Mouse (Mus musculus) fat pad, adult 2 months (tissue): ENCODE results near the gene Jup.

Experiments
- DNase-seq: peaks from one replicate; pipeline ENCODE4 v3.0.0-alpha.2; 2011; ENCODE audit warnings: low read depth, low spot score; ENCODE audit errors: extremely low read depth

Jup gene

GRCm38 (mm10) chr11:100397600-100398389 lies at the start of gene Jup:
Jup (minus strand) TSS chr11:100397763.
- peak; percentile 96 for DNase-seq

GRCm38 (mm10) chr11:100442625-100443024 lies 45.1 kb upstream of the Jup start:
- DNase-seq: no peak

GRCm38 (mm10) chr11:100441797-100442196 lies 44.2 kb upstream of the Jup start, which contains the start of the genes Nt5c3b and Klhl10:
Nt5c3b (minus strand) TSS chr11:100441808.
Klhl10 (plus strand) TSS chr11:100441917.
- DNase-seq: no peak

GRCm38 (mm10) chr11:100440691-100441522 lies 43.3 kb upstream of the Jup start:
- DNase-seq: no peak

DNA sequence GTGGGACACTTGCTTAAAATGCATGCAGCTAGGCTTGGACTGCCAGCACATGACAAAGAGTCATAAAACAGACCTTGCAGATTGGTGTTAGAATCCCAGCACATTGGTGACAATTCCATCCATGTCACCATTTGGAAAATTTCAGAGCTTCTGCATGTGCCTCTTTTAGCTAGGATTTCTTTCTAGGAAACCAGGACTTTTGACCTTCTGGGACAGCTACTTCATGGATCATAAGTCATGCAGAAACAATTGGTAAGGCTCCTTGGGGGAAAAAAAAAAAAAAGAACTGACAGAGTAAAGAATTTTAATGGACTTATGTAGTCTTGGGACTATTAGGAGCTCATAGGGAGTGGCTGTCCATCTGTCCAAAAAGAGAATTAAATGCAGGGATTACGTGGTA lies 40.3 kb upstream of the Jup start:
- no peak for DNase-seq

DNA sequence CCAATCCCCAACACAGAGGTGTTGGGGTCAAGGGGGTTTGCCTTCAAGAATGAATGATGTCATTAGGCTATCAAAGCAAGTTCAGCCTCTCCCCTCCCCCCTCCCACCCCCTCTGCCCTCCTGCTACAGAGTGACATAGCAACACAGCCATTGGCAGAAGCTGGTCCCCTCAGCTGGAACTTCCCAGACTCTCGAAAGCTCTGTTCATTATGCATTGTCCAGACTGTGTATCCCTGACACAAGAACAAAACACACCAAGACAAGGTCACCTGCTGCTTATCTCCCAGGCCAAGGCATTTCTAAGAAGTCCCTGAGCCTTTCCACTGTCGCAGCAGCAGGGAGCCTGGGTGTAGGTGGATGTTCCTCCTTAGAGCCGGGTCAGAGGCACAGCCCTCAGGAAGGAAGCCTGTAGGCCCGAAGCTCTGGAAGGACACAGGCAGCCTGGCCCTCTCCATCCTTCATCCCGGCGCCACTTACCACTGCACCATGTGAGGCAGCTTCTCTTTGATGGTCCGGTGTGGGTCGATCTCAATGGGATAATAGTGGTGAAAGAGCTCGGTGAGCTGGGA lies 38.2 kb upstream of the Jup start:
- DNase-seq: no peak

- no peak for DNase-seq
Measured at GRCm38 (mm10) chr11:100432002-100432401, 34.4 kb upstream of the Jup start.

DNA sequence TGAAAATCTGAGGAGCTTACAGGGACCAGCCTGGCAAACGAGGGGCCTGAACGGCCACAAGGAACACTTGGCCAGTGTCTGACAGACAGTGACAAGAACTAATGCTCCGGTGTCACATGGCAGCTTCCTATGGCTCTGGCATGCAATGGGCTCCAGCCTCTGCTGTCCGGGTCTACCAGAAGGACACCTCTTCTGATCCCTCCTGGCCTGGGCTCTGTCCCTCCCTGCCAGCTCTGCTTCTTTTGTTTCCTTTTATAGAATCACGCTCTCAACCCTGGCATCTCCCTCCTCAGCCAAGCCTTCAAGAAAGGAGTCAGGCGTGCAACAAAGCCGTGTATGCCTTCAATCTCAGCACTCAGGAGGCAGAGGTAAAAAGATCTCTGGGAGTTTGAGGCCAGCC lies 32.5 kb upstream of the Jup start:
- no peak for DNase-seq

- DNase-seq: no peak
Measured at GRCm38 (mm10) chr11:100428612-100429199, 31.1 kb upstream of the Jup start.

DNA sequence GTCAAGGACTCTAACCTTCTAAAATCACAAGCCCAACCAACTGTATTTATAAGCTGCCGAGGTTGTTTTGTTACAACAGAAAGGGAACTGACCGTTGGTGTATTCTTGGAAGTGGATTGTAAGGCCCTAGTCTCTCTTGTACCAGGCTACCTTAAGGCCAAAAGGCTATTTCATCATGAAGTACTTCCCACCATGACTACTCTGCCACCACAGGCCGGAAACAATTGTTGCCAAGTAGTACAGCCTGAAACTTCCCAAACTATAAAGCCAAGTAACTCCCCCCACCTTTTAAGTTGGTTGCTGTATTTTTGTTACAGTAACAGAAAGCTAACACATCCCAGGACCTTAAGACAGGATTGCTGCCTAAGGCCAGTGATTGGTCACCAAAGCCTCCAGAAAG lies 29.3 kb upstream of the Jup start:
- no peak for DNase-seq

- DNase-seq: no peak
Measured at GRCm38 (mm10) chr11:100425851-100426250, 28.3 kb upstream of the Jup start.

DNA sequence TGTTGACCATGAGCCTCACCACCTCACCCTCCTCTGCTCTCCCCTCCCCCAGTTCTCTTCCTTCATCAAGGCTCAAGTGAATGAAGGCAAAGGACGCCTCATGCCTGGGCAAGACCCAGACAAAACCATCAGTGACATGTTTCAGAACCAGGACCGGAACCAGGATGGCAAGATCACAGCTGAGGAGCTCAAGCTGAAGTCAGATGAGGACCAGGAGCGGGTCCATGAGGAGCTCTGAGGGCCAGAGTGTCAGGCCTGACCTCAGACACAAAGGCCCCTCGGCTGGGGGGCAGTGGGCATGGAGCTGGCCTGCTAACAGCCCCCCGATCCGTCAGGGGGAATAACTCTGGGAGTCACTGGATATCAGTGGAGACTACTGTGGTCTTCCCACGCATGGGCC lies 26.3 kb upstream of the Jup start:
- no peak for DNase-seq

GRCm38 (mm10) chr11:100421537-100421936 lies 24.0 kb upstream of the Jup start:
- DNase-seq: no peak

DNA sequence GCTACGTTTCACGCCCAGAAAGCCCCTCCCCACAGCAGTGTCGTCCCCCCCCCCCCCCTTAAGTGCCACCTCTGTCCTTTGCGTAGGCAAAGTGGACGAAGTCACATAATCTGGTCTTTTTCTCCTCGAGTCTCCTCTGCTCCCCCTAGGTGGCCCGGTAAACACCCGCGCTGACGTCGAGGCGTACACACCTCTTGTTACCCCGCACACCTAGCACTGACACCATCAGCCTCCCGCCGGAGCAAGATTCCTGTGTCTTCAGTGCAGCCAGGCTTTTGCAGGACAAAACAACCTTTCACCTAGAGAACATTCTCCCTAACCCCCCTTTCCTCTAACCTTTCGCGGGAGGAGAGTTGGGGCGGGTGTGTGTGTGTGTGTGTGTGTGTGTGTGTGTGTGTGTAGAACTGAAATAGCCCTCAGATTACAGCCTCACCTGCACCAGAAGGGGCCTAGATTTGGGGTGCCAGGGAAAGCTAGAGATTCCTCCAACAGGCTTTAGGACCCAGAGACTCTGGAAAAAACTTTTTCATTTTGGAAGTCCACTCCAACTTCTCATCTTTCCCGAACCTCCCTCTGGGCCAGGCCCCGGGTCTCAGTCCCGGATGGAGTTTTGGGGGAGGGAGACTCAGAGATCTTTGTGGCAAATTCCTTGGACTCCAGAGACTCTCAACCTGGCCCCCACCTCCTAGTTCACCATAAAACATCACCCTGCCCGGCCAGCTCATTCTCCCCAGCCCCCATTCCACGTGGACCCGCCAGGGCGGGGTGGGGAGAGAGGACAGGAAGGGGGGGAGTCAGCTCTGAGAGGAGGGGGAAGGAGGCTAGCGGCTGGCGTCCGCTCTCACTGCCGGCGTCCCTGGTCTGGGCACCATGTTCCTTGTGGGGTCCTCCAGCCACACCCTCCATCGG lies 17.6 kb upstream of the Jup start, which contains the start of gene Fkbp10:
TSS of gene Fkbp10 (plus strand) at position 784 of the 909 bp plus-strand sequence.
- no peak for DNase-seq

GRCm38 (mm10) chr11:100414021-100414913 lies 16.7 kb upstream of the Jup start, which contains the start of gene P3h4:
P3h4 (minus strand) TSS chr11:100414836.
- no peak for DNase-seq

- no peak for DNase-seq
Measured at GRCm38 (mm10) chr11:100413541-100413940, 16.0 kb upstream of the Jup start.

- no peak for DNase-seq
Measured at GRCm38 (mm10) chr11:100411736-100412135, 14.2 kb upstream of the Jup start.

GRCm38 (mm10) chr11:100409686-100410085 lies 12.1 kb upstream of the Jup start:
- no peak for DNase-seq

DNA sequence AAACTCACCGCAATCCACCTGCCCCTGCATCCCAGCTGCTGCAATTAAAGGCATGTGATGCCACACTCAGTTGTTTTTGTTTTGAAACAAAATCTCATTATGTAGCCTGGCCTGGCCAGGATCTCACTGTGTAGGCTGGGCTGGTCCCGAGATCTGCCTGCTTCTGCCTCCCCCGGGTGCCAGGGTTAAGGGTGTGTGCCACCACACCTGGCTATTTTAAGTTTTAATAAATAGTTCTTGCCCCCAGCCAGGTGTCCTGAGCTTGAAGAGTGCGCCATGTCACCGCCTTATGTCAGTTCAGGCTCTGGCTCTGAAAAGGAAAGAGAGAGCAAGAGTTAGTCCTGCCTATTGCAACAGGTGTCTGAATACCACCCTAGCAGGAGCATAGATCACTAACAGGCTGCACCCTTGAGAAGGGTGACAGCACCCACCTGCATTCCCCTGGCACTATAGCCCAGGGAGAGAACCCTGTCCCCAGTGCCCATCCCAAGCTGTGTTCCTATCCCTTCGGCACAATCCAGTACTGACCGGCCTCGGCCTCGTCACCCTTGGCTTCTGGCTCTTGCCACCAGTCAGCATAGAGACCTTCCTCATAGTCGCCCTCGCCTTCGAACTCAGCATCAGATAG lies 11.4 kb upstream of the Jup start:
- DNase-seq: no peak
